Mouse (Mus musculus) erythroblast, embryonic 14.5 days (primary cell): ENCODE results near the gene Rhog.

Experiments used
- GATA1 ChIP-seq: IDR thresholded peaks from 2 replicates; pipeline ENCODE4 v1.6.1; 2012; ENCODE audit warnings: low read length, inconsistent platforms, mixed read lengths
- TAL1 ChIP-seq: IDR thresholded peaks from 3 replicates; pipeline ENCODE4 v1.6.1; 2012; ENCODE audit warnings: low read length, inconsistent platforms, mixed read lengths

DNA sequence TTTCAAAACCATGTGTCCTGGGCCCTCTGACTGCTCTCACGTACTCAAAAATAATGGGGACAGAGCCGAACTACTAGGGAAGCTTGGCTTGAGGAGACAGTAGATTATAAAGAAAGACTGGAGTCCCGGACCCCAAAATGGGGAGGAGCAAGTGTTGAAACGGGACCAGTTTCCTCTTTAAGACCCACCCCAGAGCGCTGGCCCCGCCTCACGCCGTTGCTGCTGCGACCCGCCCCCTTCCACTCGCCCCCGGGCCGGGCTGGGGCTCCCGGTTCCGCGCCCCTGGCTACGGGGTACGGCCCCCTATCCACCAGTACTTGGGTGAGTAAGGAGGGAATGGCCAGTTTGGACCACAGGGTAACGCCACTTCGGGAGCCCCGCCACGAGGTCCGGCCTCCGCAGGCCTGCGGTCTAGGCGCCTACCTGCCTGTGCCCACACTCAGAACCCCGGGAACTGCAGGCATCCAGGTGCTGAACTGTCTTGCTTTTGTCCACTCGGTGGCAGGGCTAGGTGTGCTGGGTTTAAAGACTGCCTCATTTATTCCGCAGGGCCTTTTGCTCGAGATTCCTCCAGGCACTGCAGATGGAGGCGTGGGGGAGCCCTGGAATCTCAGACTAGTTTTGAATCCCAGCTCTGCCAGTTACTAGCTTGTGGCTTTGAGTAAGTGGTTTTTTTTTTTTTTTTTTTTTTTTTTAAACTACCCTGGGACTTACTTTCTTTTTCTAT lies 32.9 kb downstream of the Rhog start:
- TF ChIP-seq GATA1 (no peak), TAL1 (no peak)
